Mouse (Mus musculus) myocyte (in vitro differentiated cells): ENCODE measurements around the gene Foxm1. TPM values are rescaled to one million over a fixed set of nuclear protein-coding genes. Genes with fewer than 3 reads are reported as not detected.
A peak's percentile ranks its signal among the peaks of the same experiment; 100 is the strongest.
"Not testable (repeated sequence)": the region's sequence is repeated elsewhere in the genome, so short reads cannot be mapped to it uniquely, and the experiment has no call there.

ENCODE experiments used
- H3K27me3 ChIP-seq: one replicate; pipeline ENCODE4 v1.6.1; 2011; ENCODE audit not compliant: control insufficient read depth, insufficient read depth, insufficient read length
- H3K36me3 ChIP-seq: one replicate; pipeline ENCODE4 v1.6.1; 2011; ENCODE audit not compliant: control insufficient read depth, insufficient read depth
- H3K4me2 ChIP-seq: one replicate; pipeline ENCODE4 v1.6.1; 2011; ENCODE audit warnings: low read depth, control low read depth
- H3K4me3 ChIP-seq: one replicate; pipeline ENCODE4 v1.5.1; 2011; ENCODE audit warnings: mild to moderate bottlenecking, control low read depth, moderate library complexity
- H3K79me2 ChIP-seq: one replicate; pipeline ENCODE4 v1.6.1; 2011; ENCODE audit not compliant: control insufficient read depth, insufficient read depth
- H3ac ChIP-seq: one replicate; pipeline ENCODE4 v1.6.1; 2011; ENCODE audit not compliant: control insufficient read depth, insufficient read length
- CEBPB ChIP-seq: IDR thresholded peaks from 2 replicates; pipeline ENCODE4 v1.6.1; 2011; ENCODE audit warnings: mild to moderate bottlenecking, moderate library complexity; ENCODE audit not compliant: poor library complexity, insufficient read depth, severe bottlenecking
- E2F4 ChIP-seq: IDR thresholded peaks from one replicate; pipeline ENCODE4 v1.6.1; 2011; ENCODE audit warnings: mild to moderate bottlenecking, control low read depth, moderate library complexity; ENCODE audit not compliant: insufficient read depth
- MAX ChIP-seq: IDR thresholded peaks from one replicate; pipeline ENCODE4 v1.6.1; 2011; ENCODE audit warnings: low read depth, mild to moderate bottlenecking, control low read depth
- MYOD1 ChIP-seq, 3 experiments: IDR thresholded peaks; one replicate each; pipeline ENCODE4 v1.6.1; 2011; ENCODE audit warnings: control low read depth in 2 of 3, low read depth in 2 of 3, mild to moderate bottlenecking in 2 of 3, moderate library complexity in 1 of 3; ENCODE audit not compliant: insufficient read length in 2 of 3, control insufficient read depth in 1 of 3
- MYOG ChIP-seq, 3 experiments: IDR thresholded peaks; one replicate each; pipeline ENCODE4 v1.6.1; 2011; ENCODE audit warnings: control low read depth in 2 of 3, low read depth in 2 of 3, mild to moderate bottlenecking in 2 of 3; ENCODE audit not compliant: insufficient read length in 2 of 3, control insufficient read depth in 1 of 3, insufficient read depth in 1 of 3
- POLR2A ChIP-seq: IDR thresholded peaks from one replicate; pipeline ENCODE4 v1.6.1; 2011; ENCODE audit warnings: low read depth, mild to moderate bottlenecking, control low read depth, moderate library complexity; ENCODE audit not compliant: insufficient read length
- POLR2AphosphoS2 ChIP-seq: IDR thresholded peaks from one replicate; pipeline ENCODE4 v1.6.1; 2011; ENCODE audit warnings: low read depth, control low read depth; ENCODE audit not compliant: insufficient read length
- REST ChIP-seq: IDR thresholded peaks from one replicate; pipeline ENCODE4 v1.6.1; 2011; ENCODE audit warnings: mild to moderate bottlenecking, control low read depth, moderate library complexity; ENCODE audit not compliant: insufficient read depth, insufficient read length
- SRF ChIP-seq: IDR thresholded peaks from one replicate; pipeline ENCODE4 v1.6.1; 2011; ENCODE audit warnings: low read depth; ENCODE audit not compliant: control insufficient read depth, insufficient read length
- TCF12 ChIP-seq: IDR thresholded peaks from one replicate; pipeline ENCODE4 v1.6.1; 2011; ENCODE audit warnings: mild to moderate bottlenecking, control low read depth; ENCODE audit not compliant: poor library complexity, insufficient read depth, severe bottlenecking
- TCF3 ChIP-seq: IDR thresholded peaks from one replicate; pipeline ENCODE4 v1.6.1; 2011; ENCODE audit warnings: low read depth, control low read depth; ENCODE audit not compliant: insufficient read length
- USF1 ChIP-seq: IDR thresholded peaks from one replicate; pipeline ENCODE4 v1.6.1; 2011; ENCODE audit warnings: low read depth, mild to moderate bottlenecking, control low read depth, moderate library complexity
- polyA plus RNA-seq: library from polyadenylated mRNA; unstranded; fragments of >200 nt; fragmentation: generic; extraction: Trizol; gene quantifications from one replicate; pipeline ENCODE4 v1.2.1, GENCODE M21; 2012; ENCODE audit warnings: missing spikeins

The Foxm1 gene
- polyA plus RNA-seq, 1 experiment = 22.5 TPM

- Histone ChIP-seq H3ac (no peak overlapping the region), H3K4me3 (no peak overlapping the region), H3K79me2 (peaks cover 14% of the 10 kb centered on the region), H3K4me2 (no peak overlapping the region), H3K36me3 (peaks cover 32% of the 10 kb centered on the region), H3K27me3 (no peaks in the 10 kb centered on the region)
- TF ChIP-seq MAX = no peak
- no peak for TF ChIP-seq POLR2A
These were observed 7.3 kb downstream of the Foxm1 start for GRCm38 (mm10) chr6:128370040-128370439.

- Histone ChIP-seq H3K4me2 (no peak within 1 kb of the TSS), H3K27me3 (no peaks in the 10 kb centered on the region), H3ac (no peak within 1 kb of the TSS), H3K4me3 (no peak within 1 kb of the TSS), H3K79me2 (no peaks in the 10 kb centered on the region), H3K36me3 (peaks cover 10% of the 10 kb centered on the region)
- peak; percentile 13 for TF ChIP-seq POLR2AphosphoS2
- TF ChIP-seq SRF = no peak
These were observed 12.4 kb downstream of the Foxm1 start, which contains the start of the genes Tex52 and Gm44596 for GRCm38 (mm10) chr6:128375192-128375591. Gene Tex52 (plus strand): TSS chr6:128375456. Gene Gm44596 (plus strand): TSS chr6:128375503.

GRCm38 (mm10) chr6:128376371-128377085, 13.8 kb downstream of the Foxm1 start:
- H3K36me3 ChIP-seq = no peaks in the 10 kb centered on the region
- H3K79me2 ChIP-seq = no peaks in the 10 kb centered on the region
- H3K4me3 ChIP-seq = no peak overlapping the region
- TF ChIP-seq MYOD1 (IDR thresholded peaks at IDR 0.05; ENCODE audit: control insufficient read depth in 1 of 3, insufficient read length in 2 of 3, low read depth in 2 of 3) (no peak), REST (no peak), POLR2AphosphoS2 (peak; percentile 12), TCF3 (no peak), MYOG (IDR thresholded peaks at IDR 0.05; ENCODE audit: control insufficient read depth in 1 of 3, insufficient read depth in 1 of 3, insufficient read length in 2 of 3, low read depth in 2 of 3) (no peak), CEBPB (no peak), USF1 (no peak)
- no peak overlapping the region for H3ac ChIP-seq
- no peak overlapping the region for H3K4me2 ChIP-seq
- no peaks in the 10 kb centered on the region for H3K27me3 ChIP-seq

GRCm38 (mm10) chr6:128379636-128380035, 16.9 kb downstream of the Foxm1 start:
- H3ac ChIP-seq = no peak overlapping the region
- no peak overlapping the region for H3K4me2 ChIP-seq

GRCm38 (mm10) chr6:128380594-128381167, 17.9 kb downstream of the Foxm1 start:
- not testable (repeated sequence) for H3K4me2 ChIP-seq

More at GRCm38 (mm10) chr6:128379636-128380035, 16.9 kb downstream of the Foxm1 start:
- no peaks in the 10 kb centered on the region for H3K27me3 ChIP-seq
- no peaks in the 10 kb centered on the region for H3K79me2 ChIP-seq
- no peak overlapping the region for H3K4me3 ChIP-seq
- no peaks in the 10 kb centered on the region for H3K36me3 ChIP-seq
- TF ChIP-seq REST (no peak), E2F4 (no peak), POLR2AphosphoS2 (no peak), MAX (no peak), SRF (no peak), POLR2A (no peak), USF1 (no peak), MYOD1 (IDR thresholded peaks at IDR 0.05; ENCODE audit: control insufficient read depth in 1 of 3, insufficient read length in 2 of 3, low read depth in 2 of 3) (no peak), MYOG (IDR thresholded peaks at IDR 0.05; ENCODE audit: control insufficient read depth in 1 of 3, insufficient read depth in 1 of 3, insufficient read length in 2 of 3, low read depth in 2 of 3) (no peak), TCF3 (no peak), TCF12 (no peak), CEBPB (no peak)

GRCm38 (mm10) chr6:128381254-128381653, 18.5 kb downstream of the Foxm1 start:
- Histone ChIP-seq H3ac (no peak overlapping the region), H3K36me3 (no peaks in the 10 kb centered on the region), H3K79me2 (no peaks in the 10 kb centered on the region), H3K4me2 (no peak overlapping the region), H3K27me3 (no peaks in the 10 kb centered on the region), H3K4me3 (no peak overlapping the region)
- TF ChIP-seq REST (no peak), TCF3 (no peak), TCF12 (no peak), POLR2A (no peak), USF1 (no peak), MYOG (IDR thresholded peaks at IDR 0.05; ENCODE audit: control insufficient read depth in 1 of 3, insufficient read depth in 1 of 3, insufficient read length in 2 of 3, low read depth in 2 of 3) (no peak), MYOD1 (IDR thresholded peaks at IDR 0.05; ENCODE audit: control insufficient read depth in 1 of 3, insufficient read length in 2 of 3, low read depth in 2 of 3) (no peak), CEBPB (no peak)

More at GRCm38 (mm10) chr6:128380594-128381167, 17.9 kb downstream of the Foxm1 start:
- not testable (repeated sequence) for H3K36me3 ChIP-seq, H3ac ChIP-seq, H3K4me3 ChIP-seq, H3K79me2 ChIP-seq, H3K27me3 ChIP-seq
